Mouse (Mus musculus): ENCODE results near the gene Mgst3.
A peak's percentile ranks its signal among the peaks of the same experiment; 100 is the strongest.

- TF ChIP-seq CTCF (IDR thresholded peaks at IDR 0.05; ENCODE audit: insufficient read depth, low read depth, low read length), result peak; percentile 61
- TF ChIP-seq POLR2A (IDR thresholded peaks at IDR 0.05; ENCODE audit: insufficient read depth, low read depth, low read length), result no peak
Measured at GRCm38 (mm10) chr1:167337463-167338095, 56.1 kb downstream of the Mgst3 start.
